Mouse (Mus musculus): ENCODE data around the gene Tyk2.

The Tyk2 gene

GRCm38 (mm10) chr9:21105760-21106564, 25.1 kb downstream of the Tyk2 start:
- no peak for DNase-seq

DNA sequence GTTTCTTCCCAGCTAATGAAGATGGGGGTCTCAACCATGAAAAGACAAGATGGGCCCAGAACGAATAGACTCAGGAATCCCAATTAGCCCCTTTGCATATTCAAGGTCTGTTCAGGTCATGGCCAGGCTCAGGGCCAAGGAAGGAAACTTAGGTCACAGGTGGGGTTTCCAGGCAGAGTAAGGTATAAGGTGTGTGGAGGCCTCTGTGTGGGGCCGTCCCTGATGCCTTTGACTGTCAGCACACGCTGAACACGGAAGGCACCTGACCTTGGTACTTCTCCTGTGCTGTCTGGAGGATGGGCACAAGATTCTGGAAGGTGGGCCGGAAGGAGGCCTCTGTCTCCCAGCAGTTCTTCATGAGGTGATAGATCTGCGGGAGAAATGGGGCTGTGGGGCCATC, 26.2 kb downstream of the Tyk2 start:
- no peak for DNase-seq

- no peak for DNase-seq
Observed at GRCm38 (mm10) chr9:21102076-21102475, 29.0 kb downstream of the Tyk2 start.

DNA sequence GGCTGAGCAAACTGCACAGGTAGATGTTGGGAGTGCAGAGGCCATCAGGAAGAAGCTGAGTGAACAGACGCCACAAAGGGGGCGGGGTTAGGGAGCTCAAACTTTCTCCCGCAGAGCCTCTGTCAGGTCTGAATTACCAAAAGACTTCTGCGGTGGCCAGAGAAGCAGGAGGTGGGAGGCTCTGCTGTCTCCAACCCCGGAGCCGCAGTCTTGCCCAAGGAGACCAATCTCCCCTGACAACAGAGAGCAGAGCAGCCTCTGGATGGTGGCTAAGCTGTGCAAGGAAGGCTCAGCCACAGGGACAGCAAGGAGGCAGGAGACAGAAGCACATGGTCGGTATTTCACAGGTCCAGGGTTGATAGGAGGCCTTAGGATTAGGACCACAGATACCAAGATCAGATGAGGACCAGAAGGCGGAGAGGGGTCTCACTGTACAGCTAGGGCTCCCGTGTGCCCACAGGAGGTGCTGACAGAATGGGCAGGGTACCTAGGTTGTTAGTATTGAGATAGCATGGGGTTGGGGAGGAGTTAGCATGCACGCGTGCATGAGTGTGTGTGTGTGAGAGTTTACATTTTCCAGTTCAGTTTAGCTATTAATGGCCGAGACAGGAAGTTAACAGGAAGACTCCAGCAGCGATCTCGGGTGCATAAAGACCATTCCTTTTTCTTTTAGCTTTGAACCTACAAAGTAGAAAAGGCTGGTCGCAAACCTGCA, 30.4 kb downstream of the Tyk2 start:
- DNase-seq: no peak

DNA sequence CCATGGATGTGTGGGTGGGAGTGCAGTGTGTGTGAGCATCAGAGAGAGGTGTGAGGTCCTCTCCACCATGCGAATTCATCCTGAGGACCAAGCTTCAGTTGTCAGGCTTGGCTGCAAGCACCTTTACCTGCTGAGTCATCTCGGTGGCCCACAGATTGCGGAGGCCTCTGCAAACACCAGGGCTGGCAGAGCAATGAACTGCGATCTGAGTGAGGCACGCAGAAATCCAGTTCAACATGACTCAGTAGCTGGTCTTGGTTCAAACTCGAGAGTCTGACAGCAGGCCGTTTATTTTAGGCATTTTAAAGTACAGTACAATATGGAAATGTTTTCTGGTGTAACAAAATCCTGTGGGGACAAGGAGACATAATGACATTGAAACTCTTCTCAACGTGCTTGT, 33.2 kb downstream of the Tyk2 start:
- DNase-seq: no peak

DNA sequence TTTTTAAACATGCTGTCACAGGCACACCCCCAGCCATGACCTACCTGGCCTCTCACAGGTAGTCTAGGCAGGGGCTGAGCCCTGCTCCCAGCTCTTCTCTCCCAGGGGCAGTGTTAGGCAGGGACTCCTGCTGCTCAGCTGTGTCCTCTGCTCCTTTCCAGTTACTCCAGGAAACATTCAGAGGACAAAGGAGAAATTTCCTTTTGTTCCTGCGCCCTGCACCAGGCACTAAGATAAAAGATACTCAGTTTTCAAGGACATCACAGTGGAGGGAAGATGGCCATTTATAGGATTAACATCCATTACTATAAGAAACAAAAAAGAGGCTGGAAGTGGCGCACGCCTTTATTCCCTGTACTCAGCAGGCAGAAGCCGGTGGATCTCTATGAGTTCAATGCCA, 35.1 kb downstream of the Tyk2 start:
- no peak for DNase-seq

- no peak for DNase-seq
Observed at GRCm38 (mm10) chr9:21093423-21093822, 37.6 kb downstream of the Tyk2 start.

DNA sequence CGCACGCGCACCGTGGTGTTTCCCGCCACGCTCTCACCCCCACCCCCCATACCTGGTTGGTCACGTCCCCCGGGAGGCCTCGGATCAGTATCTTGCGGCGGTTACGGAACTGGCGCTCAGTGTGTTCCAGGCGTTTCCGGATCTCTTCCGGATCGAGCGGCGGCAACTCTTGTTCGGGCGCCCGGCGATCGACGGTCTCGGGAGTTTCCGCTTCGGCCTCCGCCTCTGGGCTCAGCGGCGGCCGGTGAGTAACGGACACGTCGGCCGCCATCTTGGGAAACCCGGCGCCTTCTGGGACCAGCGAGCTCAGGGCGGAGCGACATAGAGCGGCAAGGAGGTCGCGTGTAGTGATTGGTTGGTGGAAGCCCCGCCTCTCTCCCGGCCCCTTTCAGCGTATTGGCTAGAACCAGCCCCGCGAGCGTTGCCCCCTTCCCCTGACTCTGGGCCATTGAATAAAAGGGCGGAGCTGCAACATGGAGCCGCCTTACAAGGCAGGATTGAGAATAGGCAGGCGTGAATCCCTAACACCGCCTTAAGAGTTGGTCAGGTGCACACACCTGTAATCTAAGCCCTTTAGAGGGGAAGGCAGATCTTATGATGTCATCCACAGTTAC, 39.2 kb downstream of the Tyk2 start, which contains the start of the genes Gm38431 and Raver1:
Gene Gm38431, minus strand, starts transcription at position 291 of the 614 bp plus-strand sequence.
Gene Raver1, minus strand, starts transcription at position 302 of the 614 bp plus-strand sequence.
- DNase-seq: peak; percentile 97

DNA sequence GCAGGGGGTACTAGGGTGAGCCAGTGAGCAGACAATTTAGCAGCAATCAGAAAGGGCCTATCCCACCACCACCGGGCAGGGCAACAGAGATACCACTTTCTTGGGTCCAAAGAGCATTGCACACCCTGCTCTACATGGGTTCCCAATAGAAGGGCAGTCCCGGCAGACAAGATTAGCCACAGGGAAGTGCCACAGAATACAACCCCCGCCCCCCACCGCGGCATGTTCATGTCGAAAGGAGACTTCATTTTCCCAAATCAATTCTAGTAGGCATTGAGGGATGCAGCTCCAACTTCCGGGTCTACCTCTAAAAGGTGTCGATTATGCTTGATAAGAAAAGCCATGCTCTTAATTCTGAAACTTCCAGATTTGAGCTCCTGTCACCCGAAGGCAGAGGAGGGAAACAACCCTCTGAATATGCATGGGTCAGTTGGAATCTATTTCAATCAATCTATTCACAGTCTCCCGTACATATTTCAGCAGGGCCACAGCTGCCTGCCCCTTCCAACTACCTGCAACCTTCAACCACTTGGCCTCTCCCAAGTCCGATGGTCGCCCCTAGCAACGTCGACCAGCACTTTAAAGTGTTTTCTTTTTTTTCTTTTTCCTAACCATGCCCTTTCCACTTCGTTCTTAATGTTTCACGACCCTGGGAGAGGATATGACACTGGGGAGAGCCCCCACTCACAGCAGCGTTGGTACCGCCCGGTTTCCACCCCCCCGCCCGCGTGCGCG, 39.9 kb downstream of the Tyk2 start:
- DNase-seq: peak; percentile 30

DNA sequence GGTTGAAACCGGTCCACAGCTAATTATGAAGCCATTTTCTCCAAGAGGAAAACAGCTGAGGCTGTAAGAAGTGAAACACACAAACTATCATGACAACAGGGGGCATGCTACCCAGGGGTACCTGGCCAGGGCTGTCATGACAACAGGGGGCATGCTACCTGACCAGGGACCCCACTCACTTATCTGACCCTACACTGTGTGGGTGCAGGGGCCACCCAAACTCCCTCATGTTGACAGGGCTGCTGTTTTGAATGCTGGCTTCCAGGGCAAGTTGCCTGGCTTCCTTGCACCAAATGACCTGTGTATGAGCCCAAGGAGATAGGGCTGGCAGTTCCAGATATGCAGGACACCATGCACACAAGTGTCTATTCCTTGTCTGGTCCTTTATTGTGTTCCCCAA, 40.5 kb downstream of the Tyk2 start:
- DNase-seq: no peak

- DNase-seq: no peak
Observed at GRCm38 (mm10) chr9:21083324-21083723, 47.7 kb downstream of the Tyk2 start.

DNA sequence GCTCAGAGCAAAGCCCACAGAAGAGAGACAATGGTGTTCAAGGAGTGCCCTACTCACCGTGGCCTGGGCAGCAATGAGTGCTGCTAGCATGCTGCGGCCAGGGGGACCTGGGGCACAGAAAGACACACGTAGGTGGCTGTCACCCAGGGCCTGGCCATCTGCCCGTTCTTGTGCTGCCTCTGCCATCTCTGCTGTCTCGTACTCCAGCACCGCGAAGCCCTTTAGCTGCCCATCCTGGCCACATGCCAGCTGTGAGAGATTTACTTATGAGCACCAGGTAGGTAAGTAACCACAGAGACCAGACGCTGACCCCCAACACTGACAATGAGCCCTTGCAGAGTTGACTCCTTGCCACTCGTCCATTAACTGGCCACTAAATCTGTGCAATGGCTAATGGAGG, 49.9 kb downstream of the Tyk2 start:
- no peak for DNase-seq

GRCm38 (mm10) chr9:21075625-21076024, 55.4 kb downstream of the Tyk2 start:
- DNase-seq: no peak

DNA sequence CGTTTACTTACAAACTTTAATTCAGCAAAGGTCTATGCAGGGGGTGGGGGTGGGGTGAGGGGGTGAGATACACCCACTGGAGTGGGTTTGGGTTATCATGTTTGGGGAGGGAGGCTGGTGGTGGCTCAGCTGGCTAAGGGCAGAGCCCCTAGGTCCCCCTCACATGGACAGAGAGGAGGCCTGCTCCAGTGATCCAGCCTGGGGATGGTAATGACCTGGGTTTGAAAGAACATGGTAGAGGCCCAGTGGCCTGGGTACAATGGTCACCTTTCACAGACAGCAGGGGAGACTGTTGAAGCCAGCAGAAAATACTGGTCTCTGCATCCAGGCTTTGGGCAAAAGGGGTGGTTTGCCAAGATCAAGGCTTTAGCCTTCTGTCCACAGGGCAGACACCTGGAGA, 56.9 kb downstream of the Tyk2 start:
- DNase-seq: no peak

DNA sequence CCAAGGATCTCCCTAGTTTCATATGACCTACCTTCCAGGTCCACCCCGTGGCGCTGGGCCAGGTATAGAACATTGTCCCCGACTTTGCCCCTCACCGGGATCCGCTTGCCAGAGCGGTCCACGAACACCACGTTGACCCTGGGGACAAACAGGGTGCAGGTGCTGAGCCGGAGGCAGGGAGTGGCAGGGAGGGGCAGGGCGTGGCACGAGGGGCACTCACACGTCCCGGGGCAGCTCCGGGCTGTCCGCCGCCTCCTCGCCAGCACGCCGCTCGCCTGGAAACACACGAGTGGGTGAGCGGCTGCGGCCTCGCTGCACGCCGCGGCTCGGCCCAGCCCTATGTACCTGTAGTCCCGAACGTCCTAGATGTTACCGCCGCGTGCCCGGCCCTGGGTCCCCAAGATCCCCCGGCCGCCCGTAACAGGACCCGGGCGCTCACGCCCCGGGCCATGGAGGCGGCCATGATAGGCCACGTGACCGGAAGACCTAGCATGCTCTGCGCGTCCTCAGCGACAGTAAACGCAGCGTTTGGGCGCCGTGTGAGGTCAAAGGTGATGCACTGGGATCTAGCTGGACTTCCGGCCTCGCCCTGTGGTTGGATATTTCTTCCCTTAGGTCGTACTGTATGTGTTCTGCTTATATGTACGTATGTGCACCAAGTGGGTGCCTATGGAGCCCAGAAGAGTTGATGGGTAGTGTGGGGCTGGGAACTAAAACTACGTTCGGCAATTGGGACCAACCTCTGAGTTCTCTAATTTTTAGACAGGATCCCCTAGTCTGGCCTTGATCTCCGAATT, 57.8 kb downstream of the Tyk2 start, which contains the start of the genes Gm49373 and Fdx1l:
Gene Gm49373, minus strand, starts transcription at position 53 of the 797 bp plus-strand sequence.
Gene Fdx1l, minus strand, starts transcription at position 571 of the 797 bp plus-strand sequence.
- DNase-seq: peak; percentile 83

- DNase-seq: no peak
Observed at GRCm38 (mm10) chr9:21072641-21073040, 58.4 kb downstream of the Tyk2 start.

- DNase-seq: no peak
Observed at GRCm38 (mm10) chr9:21067006-21067684, 63.9 kb downstream of the Tyk2 start, which contains the start of gene Zglp1. TSS of gene Zglp1 (minus strand) at chr9:21067093.

DNA sequence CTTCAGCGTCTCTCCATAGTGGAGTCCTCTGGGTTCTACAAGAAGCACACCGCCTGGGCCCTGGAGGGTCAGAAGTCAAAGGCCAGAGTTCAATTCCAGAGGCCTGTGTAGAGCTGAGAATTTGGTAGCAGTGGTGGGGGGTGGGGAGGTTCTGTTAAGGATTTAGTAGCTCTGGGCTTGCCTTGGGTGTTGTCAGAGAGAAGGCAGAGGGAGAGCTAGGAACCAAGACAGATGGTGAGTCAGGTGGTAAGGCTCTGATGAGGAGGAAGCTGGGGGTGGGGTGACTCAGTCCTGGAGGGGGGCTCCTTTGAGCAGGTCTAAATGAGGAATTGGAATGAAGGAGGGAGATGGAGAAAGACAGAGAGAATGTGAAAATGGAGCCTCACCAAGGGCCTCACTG, 68.1 kb downstream of the Tyk2 start:
- DNase-seq: no peak

All from cerebellum, adult 8-10 months (tissue).